ENCODE assay signal across 11 mouse cellular contexts in the genomic region with DNA sequence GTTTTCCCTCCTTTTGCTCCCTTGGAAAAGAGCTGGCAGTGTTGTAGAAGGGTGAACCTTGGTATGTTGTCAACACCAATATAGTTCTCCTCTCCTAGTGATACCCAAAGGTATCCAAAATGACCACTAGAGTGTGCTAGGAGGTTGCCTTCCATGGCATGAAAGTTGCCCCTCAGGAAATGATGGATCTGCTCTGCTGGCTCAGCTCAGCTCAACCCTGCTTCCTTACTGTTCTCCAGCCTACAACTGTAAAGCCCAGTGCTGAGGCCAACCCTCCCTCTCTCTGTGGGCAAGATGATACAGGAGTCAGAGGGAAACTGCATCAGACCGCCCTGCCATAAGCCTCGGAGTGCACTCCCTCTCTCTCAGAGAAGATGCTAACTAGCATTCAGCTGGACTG. TPM values are rescaled to one million over a fixed set of nuclear protein-coding genes. Genes with fewer than 3 reads are reported as not detected.
DNase-seq lines count a peak whose midpoint lies in the region; TF ChIP-seq lines count a peak whose summit lies in the region.
"Had no signal": no experiment of that assay in that cellular context is flagged by ENCODE, and none has a peak within 500 bp of the region (broad histone marks: within the 10 kb centered on the region; RNA-seq: fewer than 3 reads in every experiment).

No protein-coding gene starts in this region.

- H3K9ac ChIP-seq in ES-E14 (ENCODE audit: insufficient read depth, low read depth, low read length, poor library complexity, severe bottlenecking): no peak overlapping the region
- H3K9ac ChIP-seq: limb, embryonic 12.5 days; stomach, embryonic 15.5 days had no signal

- in situ Hi-C loops in ES-E14 (cut with MboI; ENCODE audit: low sequenced_read_pairs in 2 of 2, unreplicated experiment in 2 of 2): loop anchor here in 1 of 2 experiments (5.0 kb wide), 1 partner anchor 42 kb away; no protein-coding TSS in a partner anchor

- peak; percentile 11 for DNase-seq in left cerebral cortex, adult 11 months (ENCODE audit: low spot score)
- DNase-seq in left cerebral cortex, adult 18-20 months (ENCODE audit: low spot score in 2 of 2): no peak
- DNase-seq in ES-E14 (ENCODE audit: low read depth, low spot score): peak; percentile 38
- peak; percentile 67 for DNase-seq in brain, embryonic 14.5 days (ENCODE audit: low read depth)
- DNase-seq in heart, postnatal 4 days: peak; percentile 33
- DNase-seq in retina, embryonic 14.5 days (ENCODE audit: low spot score): peak; percentile 75
- DNase-seq in urinary bladder, postnatal 10 days (ENCODE audit: low spot score): no peak
- DNase-seq in B cell, adult 2 months: no peak

- no peak for TF ChIP-seq POLR2A in brain, embryonic 14.5 days (IDR thresholded peaks at IDR 0.05; ENCODE audit: borderline replicate concordance, extremely low read depth, insufficient read depth, insufficient read length, poor library complexity, severe bottlenecking)

- TF ChIP-seq CTCF in brain, embryonic 14.5 days (IDR thresholded peaks at IDR 0.05; ENCODE audit: borderline replicate concordance, extremely low read depth, insufficient read depth, insufficient read length): peak; percentile 63; the same call in 1 of the 2 replicates

- H3K36me3 ChIP-seq in ES-E14 (ENCODE audit: control insufficient read depth, insufficient read depth, low read length, poor library complexity, severe bottlenecking): no peaks in the 10 kb centered on the region
- H3K36me3 ChIP-seq: limb, embryonic 12.5 days; stomach, embryonic 15.5 days had no signal

- peaks cover 0 to 11% of the 10 kb centered on the region in 2 experiments; a peak in 3 of 4 replicates for H3K4me1 ChIP-seq in ES-E14 (ENCODE audit: control insufficient read depth in 2 of 2, insufficient read depth in 2 of 2, low read length in 2 of 2, poor library complexity in 1 of 2)
- H3K4me1 ChIP-seq: limb, embryonic 12.5 days; stomach, embryonic 15.5 days had no signal

- no peaks in the 10 kb centered on the region for H3K9me3 ChIP-seq in ES-E14 (ENCODE audit: control insufficient read depth, insufficient read depth, low read depth, low read length)
- H3K9me3 ChIP-seq: limb, embryonic 12.5 days; stomach, embryonic 15.5 days had no signal

- H3K27ac ChIP-seq in ES-E14 (ENCODE audit: insufficient read depth, low read depth, low read length, poor library complexity, severe bottlenecking): no peak overlapping the region
- H3K27ac ChIP-seq: limb, embryonic 12.5 days; stomach, embryonic 15.5 days had no signal

- H3K4me3 ChIP-seq in ES-E14 (ENCODE audit: insufficient read depth in 1 of 2, low read depth in 1 of 2, low read length in 2 of 2, poor library complexity in 1 of 2, severe bottlenecking in 1 of 2): no peak overlapping the region
- H3K4me3 ChIP-seq: limb, embryonic 12.5 days; stomach, embryonic 15.5 days had no signal

TF ChIP-seq in ES-E14, 5 proteins besides CTCF, POLR2A, EP300 and RAD21:
- no peak for TF ChIP-seq MAFK (IDR thresholded peaks at IDR 0.05; ENCODE audit: insufficient read depth, low read depth, low read length)
- peak; percentile 85 for TF ChIP-seq ZC3H11A (IDR thresholded peaks at IDR 0.05; ENCODE audit: borderline replicate concordance, low read depth, low read length)
- no peak for TF ChIP-seq CHD2 (IDR thresholded peaks at IDR 0.05; ENCODE audit: low read depth, low read length)
- TF ChIP-seq HCFC1 (IDR thresholded peaks at IDR 0.05; ENCODE audit: borderline replicate concordance, insufficient read depth, low read length): no peak

RNA-seq across cellular contexts. Expression of gene Fxyd6, which starts 24.5 kb away (rescaled TPM):
- total RNA-seq in left cerebral cortex, adult 18-20 months (2021): 100 to 1,000 TPM in 1 of 2 experiments, 10 to 100 TPM in 1; 96.2 to 132 TPM
- 98.9 and 211 TPM in 2 replicates for total RNA-seq in ES-E14 (2012; rRNA removed)
- 374 and 382 TPM in 2 replicates for polyA plus RNA-seq in brain, embryonic 14.5 days (2012; rRNA removed)
- 10 to 100 TPM; 28.5 to 29.6 TPM for total RNA-seq in heart, postnatal 4 days (2021)
- total RNA-seq: common myeloid progenitor, adult 5-6 weeks had no signal

RNA-seq across cellular contexts. Expression of gene Tmprss13, which starts 26.6 kb away (rescaled TPM):
- total RNA-seq in left cerebral cortex, adult 18-20 months (2021): not detected
- 0.22 and 0.90 TPM in 2 replicates for total RNA-seq in ES-E14 (2012; rRNA removed)
- polyA plus RNA-seq in brain, embryonic 14.5 days (2012; rRNA removed): 0.08 and 0.10 TPM in 2 replicates
- total RNA-seq in heart, postnatal 4 days (2021): under 1 TPM; 0.24 to 0.50 TPM
- total RNA-seq: common myeloid progenitor, adult 5-6 weeks had no signal

RNA-seq across cellular contexts. Expression of gene Fxyd2, which starts 54.0 kb away (rescaled TPM):
- 1 to 10 TPM; 8.0 to 8.2 TPM for total RNA-seq in left cerebral cortex, adult 18-20 months (2021)
- 2.2 and 2.5 TPM in 2 replicates for total RNA-seq in ES-E14 (2012; rRNA removed)
- 7.7 and 8.4 TPM in 2 replicates for polyA plus RNA-seq in brain, embryonic 14.5 days (2012; rRNA removed)
- under 1 TPM in 1 of 2 experiments, not detected in 1; 0.61 TPM for total RNA-seq in heart, postnatal 4 days (2021)

Comparison
In these comparisons a context has a peak if more than half of its experiments do, and no peak if none do; other contexts are left out.
1. DNase-seq: peak in left cerebral cortex, adult 11 months (single experiment), ES-E14 (single experiment), brain, embryonic 14.5 days (single experiment), heart, postnatal 4 days (single experiment) and retina, embryonic 14.5 days (single experiment); none in left cerebral cortex, adult 18-20 months (0 of 2), urinary bladder, postnatal 10 days (single experiment) and B cell, adult 2 months (0 of 2).